Mouse (Mus musculus) C2C12 (cell line): ENCODE data around the gene Arpc5l.

Source experiments
- CEBPB ChIP-seq: IDR thresholded peaks from one replicate; pipeline ENCODE4 v1.6.1; 2011; ENCODE audit warnings: low read depth, mild to moderate bottlenecking, control low read depth, moderate library complexity
- CTCF ChIP-seq: IDR thresholded peaks from one replicate; pipeline ENCODE4 v1.5.1; 2011; ENCODE audit not compliant: control insufficient read depth, insufficient read depth, insufficient read length
- FOSL1 ChIP-seq: IDR thresholded peaks from one replicate; pipeline ENCODE4 v1.8.0; 2011; ENCODE audit warnings: mild to moderate bottlenecking, low read length; ENCODE audit not compliant: poor library complexity, insufficient read depth, severe bottlenecking
- MAX ChIP-seq: IDR thresholded peaks from one replicate; pipeline ENCODE4 v1.6.1; 2011; ENCODE audit warnings: mild to moderate bottlenecking, control low read depth
- MYOG ChIP-seq: IDR thresholded peaks from one replicate; pipeline ENCODE4 v1.6.1; 2011; ENCODE audit not compliant: control insufficient read depth, insufficient read length; ENCODE audit errors: extremely low read depth
- USF1 ChIP-seq: IDR thresholded peaks from one replicate; pipeline ENCODE4 v1.6.1; 2011; ENCODE audit warnings: low read depth, mild to moderate bottlenecking, control low read depth, moderate library complexity

DNA sequence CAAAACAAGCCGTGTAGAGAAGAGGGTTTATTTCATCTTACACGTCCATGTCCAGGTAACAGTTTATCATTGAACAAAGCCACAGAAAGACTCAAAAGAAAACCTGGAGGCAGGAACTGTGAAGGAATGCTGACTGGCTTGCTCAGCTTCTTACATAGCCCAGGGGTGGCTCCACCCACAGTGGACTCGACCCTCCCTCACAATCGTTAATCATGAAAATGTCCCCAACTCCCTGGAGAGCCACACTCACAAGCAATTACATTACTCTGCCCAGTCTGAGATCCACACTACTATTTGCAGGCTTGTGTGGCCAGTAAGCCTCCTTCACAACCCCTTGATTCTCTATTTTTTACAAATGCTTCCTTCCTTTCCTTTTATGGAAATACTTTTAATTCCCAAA lies 41.0 kb upstream of the Arpc5l start:
- no peak for TF ChIP-seq USF1
- TF ChIP-seq CTCF, result no peak
- no peak for TF ChIP-seq CEBPB
- TF ChIP-seq MAX, result no peak
- no peak for TF ChIP-seq MYOG
- no peak for TF ChIP-seq FOSL1
